Comparison of ENCODE assay signal across 36 mouse cellular contexts in the genomic region with DNA sequence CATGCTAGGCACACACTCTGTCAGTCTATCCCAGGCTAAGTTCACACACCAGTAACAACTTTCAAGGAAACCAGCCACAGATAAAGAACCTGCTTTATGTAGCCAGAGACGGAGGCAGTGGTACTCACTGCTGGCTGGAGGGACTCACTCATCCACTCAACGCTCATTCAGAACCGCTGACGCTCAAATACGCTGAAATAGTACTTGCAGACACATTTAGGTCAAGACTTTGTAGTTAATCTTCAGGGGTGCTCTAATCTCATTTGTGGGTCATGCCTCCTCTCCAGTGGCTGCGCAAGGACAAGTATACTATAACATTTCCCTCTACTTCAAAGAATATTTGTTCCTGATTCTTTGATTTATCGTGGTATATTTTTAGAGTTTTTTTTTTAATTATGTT.
"Had no signal": no experiment of that assay in that cellular context is flagged by ENCODE, and none has a peak within 500 bp of the region (broad histone marks: within the 10 kb centered on the region; RNA-seq: fewer than 3 reads in every experiment).

No protein-coding gene starts in this region.

- DNase-seq: heart, adult 18-20 months; heart, adult 2 months; heart, postnatal 10 days; heart, postnatal 14 days; heart, postnatal 36 days; heart, postnatal 4 days; kidney, adult 11 months; kidney, adult 18-20 months; kidney, adult 2 months; kidney, adult 8-10 months; kidney, adult 9 months; kidney, postnatal 10 days; kidney, postnatal 14 days; kidney, postnatal 25 days; kidney, postnatal 36 days; kidney, postnatal 4 days; layer of hippocampus, adult 9-11 months had no signal

- ATAC-seq: hindbrain, embryonic 16.5 days; hindbrain, postnatal 0 days; inflammation-experienced regulatory T-cells, adult 6 months; intestine, embryonic 15.5 days; intestine, embryonic 16.5 days; intestine, postnatal 0 days had no signal

- H3K27me3 ChIP-seq: heart, embryonic 12.5 days; heart, embryonic 13.5 days; heart, embryonic 15.5 days; hindbrain, embryonic 12.5 days; hindbrain, embryonic 13.5 days; hindbrain, embryonic 15.5 days; intestine, embryonic 15.5 days; kidney, embryonic 15.5 days had no signal

- H3K4me3 ChIP-seq: heart, adult 2 months; heart, embryonic 10.5 days; heart, embryonic 12.5 days; heart, embryonic 13.5 days; heart, embryonic 15.5 days; hindbrain, embryonic 10.5 days; hindbrain, embryonic 12.5 days; hindbrain, embryonic 13.5 days; hindbrain, embryonic 15.5 days; intestine, embryonic 15.5 days; kidney, embryonic 15.5 days; layer of hippocampus, adult 2 months had no signal

- H3K4me1 ChIP-seq: heart, embryonic 12.5 days; heart, embryonic 13.5 days; hindbrain, embryonic 13.5 days; hindbrain, embryonic 15.5 days; intestine, embryonic 15.5 days; kidney, embryonic 15.5 days had no signal

- H3K9ac ChIP-seq: heart, embryonic 12.5 days; heart, embryonic 13.5 days; heart, embryonic 15.5 days; hindbrain, embryonic 12.5 days; hindbrain, embryonic 13.5 days; hindbrain, embryonic 14.5 days; hindbrain, embryonic 15.5 days; intestine, embryonic 15.5 days; kidney, embryonic 15.5 days had no signal

- H3K4me2 ChIP-seq: heart, embryonic 11.5 days; heart, embryonic 12.5 days; heart, embryonic 13.5 days; heart, embryonic 15.5 days; hindbrain, embryonic 12.5 days; hindbrain, embryonic 13.5 days; hindbrain, embryonic 14.5 days; hindbrain, embryonic 15.5 days; intestine, embryonic 15.5 days; kidney, embryonic 15.5 days had no signal

- H3K9me3 ChIP-seq: heart, embryonic 10.5 days; heart, embryonic 12.5 days; heart, embryonic 13.5 days; heart, embryonic 15.5 days; hindbrain, embryonic 10.5 days; hindbrain, embryonic 12.5 days; hindbrain, embryonic 13.5 days; hindbrain, embryonic 15.5 days; intestine, embryonic 15.5 days; kidney, embryonic 15.5 days had no signal

- H3K27ac ChIP-seq: heart, adult 2 months; heart, embryonic 10.5 days; heart, embryonic 13.5 days; heart, embryonic 15.5 days; hindbrain, embryonic 10.5 days; hindbrain, embryonic 12.5 days; hindbrain, embryonic 13.5 days; hindbrain, embryonic 14.5 days; hindbrain, embryonic 15.5 days; hindbrain, postnatal 0 days; intestine, embryonic 15.5 days; kidney, embryonic 15.5 days; kidney, postnatal 0 days; layer of hippocampus, adult 2 months had no signal

- H3K36me3 ChIP-seq: heart, embryonic 10.5 days; heart, embryonic 12.5 days; heart, embryonic 13.5 days; heart, embryonic 15.5 days; hindbrain, embryonic 10.5 days; hindbrain, embryonic 12.5 days; hindbrain, embryonic 13.5 days; hindbrain, embryonic 15.5 days; intestine, embryonic 15.5 days; kidney, embryonic 15.5 days had no signal
